10 mouse cellular contexts compared by ENCODE assay signal in genomic region chr14:68899921-68900320, GRCm38 (mm10).
"Had no signal": no experiment of that assay in that cellular context is flagged by ENCODE, and none has a peak within 500 bp of the region (broad histone marks: within the 10 kb centered on the region; RNA-seq: fewer than 3 reads in every experiment).

No protein-coding gene starts in this region.

- DNase-seq: kidney, adult 2 months; kidney, postnatal 25 days; liver, embryonic 13.5 days; lung, adult 2 months; lung, postnatal 14 days; lung, postnatal 4 days; midbrain, embryonic 14.5 days; right cerebral cortex, postnatal 4 days; thymus, adult 2 months; thymus, postnatal 14 days had no signal
